Mouse (Mus musculus) ovary, adult 18-20 months (tissue): ENCODE measurements at regions not wholly inside any gene's neighbourhood (a gene's known extent, or its start where the extent isn't known, plus 50 kb on each side); places are given as distances from the start of the nearest gene placed in this dataset.

ENCODE experiments used
- DNase-seq: peaks from one replicate; pipeline ENCODE4 v3.0.0; 2022; ENCODE audit warnings: low spot score, mixed read lengths

- DNase-seq = no peak
Measured at GRCm38 (mm10) chr12:110221679-110222078, 57.2 kb upstream of the Dio3 start.

GRCm38 (mm10) chr12:110224250-110224649 is 54.6 kb upstream of the Dio3 start:
- no peak for DNase-seq

GRCm38 (mm10) chr12:110228011-110228411 is 50.9 kb upstream of the Dio3 start:
- DNase-seq = no peak
